Mouse (Mus musculus) CH12.LX (cell line): ENCODE results near the gene Rpl23. TPM values are rescaled to one million over a fixed set of nuclear protein-coding genes. Genes with fewer than 3 reads are reported as not detected.

Source experiments
- DNase-seq: peaks from one replicate; pipeline ENCODE4 v3.0.0-alpha.2; 2013; ENCODE audit errors: extremely low read depth
- H3K27ac ChIP-seq: 2 replicates; pipeline ENCODE4 v1.5.1; 2012; ENCODE audit warnings: low read depth, mild to moderate bottlenecking, control low read depth, moderate library complexity; ENCODE audit not compliant: insufficient read depth
- H3K27me3 ChIP-seq: replicated peaks from 2 replicates; pipeline ENCODE3; 2012; ENCODE audit warnings: inconsistent platforms
- H3K36me3 ChIP-seq, 2 experiments: replicated peaks in 1 of 2; 2 replicates each; pipeline versions ENCODE3 to v1.6.1; 2012; ENCODE audit warnings: inconsistent platforms in 1 of 2, low read length in 1 of 2, mild to moderate bottlenecking in 1 of 2, mixed read lengths in 1 of 2, moderate library complexity in 1 of 2; ENCODE audit not compliant: control insufficient read depth in 1 of 2, insufficient read depth in 1 of 2
- H3K4me1 ChIP-seq, 2 experiments: 2 replicates each; pipeline ENCODE4 v1.6.1; 2012; ENCODE audit warnings: inconsistent platforms in 1 of 2, moderate library complexity in 1 of 2; ENCODE audit not compliant: insufficient read depth in 2 of 2, control insufficient read depth in 1 of 2
- H3K4me2 ChIP-seq: 2 replicates; pipeline ENCODE4 v1.6.1; 2012; ENCODE audit warnings: low read depth, mild to moderate bottlenecking, control low read depth; ENCODE audit not compliant: poor library complexity, insufficient read depth, severe bottlenecking
- H3K4me3 ChIP-seq, 3 experiments: fragments of 150-350 bp in 1 of 3; sonication (generic) in 1 of 3; replicated peaks in 1 of 3; 2 replicates each; pipeline versions ENCODE3 to v1.5.1; 2011 to 2012; ENCODE audit warnings: low read depth in 2 of 3, low read length in 2 of 3, mild to moderate bottlenecking in 2 of 3, moderate library complexity in 2 of 3, control low read depth in 1 of 3, improper control_type of control experiment in 1 of 3, inconsistent platforms in 1 of 3, mixed read lengths in 1 of 3; ENCODE audit not compliant: poor library complexity in 1 of 3
- H3K79me2 ChIP-seq: replicated peaks from 2 replicates; pipeline ENCODE4 v1.6.1; 2012; ENCODE audit warnings: mild to moderate bottlenecking, moderate library complexity; ENCODE audit not compliant: control insufficient read depth, poor library complexity, insufficient read depth, severe bottlenecking; ENCODE audit errors: extremely low read depth
- H3K9ac ChIP-seq: 2 replicates; pipeline ENCODE4 v1.6.1; 2012; ENCODE audit warnings: low read depth, mild to moderate bottlenecking, control low read depth, moderate library complexity; ENCODE audit not compliant: insufficient read depth
- H3K9me3 ChIP-seq: replicated peaks from 2 replicates; pipeline ENCODE3; 2012; ENCODE audit warnings: low read length, inconsistent platforms, mixed read lengths
- CHD1 ChIP-seq: IDR thresholded peaks from 2 replicates; pipeline ENCODE4 v1.6.1; 2012; ENCODE audit warnings: low read depth, low read length, improper control_type of control experiment, inconsistent platforms
- CTCF ChIP-seq, 2 experiments: IDR thresholded peaks in 1 of 2; conservative IDR thresholded peaks in 1 of 2; 2 replicates each; pipeline ENCODE4 v1.5.1; 2011 to 2012; ENCODE audit warnings: low read depth in 2 of 2, low read length in 2 of 2, improper control_type of control experiment in 1 of 2, inconsistent platforms in 1 of 2, mild to moderate bottlenecking in 1 of 2, moderate library complexity in 1 of 2
- E2F4 ChIP-seq: IDR thresholded peaks from 2 replicates; pipeline ENCODE4 v1.6.1; 2011; ENCODE audit warnings: low read depth, low read length, improper control_type of control experiment; ENCODE audit not compliant: insufficient replicate concordance
- ELF1 ChIP-seq: IDR thresholded peaks from 2 replicates; pipeline ENCODE4 v1.6.1; 2014; ENCODE audit warnings: low read depth, mild to moderate bottlenecking, inconsistent platforms, low read length, improper control_type of control experiment
- ETS1 ChIP-seq: conservative IDR thresholded peaks from 2 replicates; pipeline ENCODE4 v1.6.1; 2012; ENCODE audit warnings: low read depth, mild to moderate bottlenecking, inconsistent platforms, low read length, improper control_type of control experiment, moderate library complexity
- GABPA ChIP-seq: IDR thresholded peaks from 2 replicates; pipeline ENCODE4 v1.6.1; 2012; ENCODE audit warnings: low read depth, low read length, improper control_type of control experiment, inconsistent platforms; ENCODE audit not compliant: insufficient replicate concordance
- HCFC1 ChIP-seq: IDR thresholded peaks from 2 replicates; pipeline ENCODE4 v1.6.1; 2012; ENCODE audit warnings: low read depth, mild to moderate bottlenecking, inconsistent platforms, low read length, improper control_type of control experiment
- IRF4 ChIP-seq: IDR thresholded peaks from 2 replicates; pipeline ENCODE4 v1.6.1; 2014; ENCODE audit warnings: low read depth, mild to moderate bottlenecking, inconsistent platforms, low read length, improper control_type of control experiment
- MAFK ChIP-seq: IDR thresholded peaks from 2 replicates; pipeline ENCODE4 v1.6.1; 2011; ENCODE audit warnings: low read length, improper control_type of control experiment; ENCODE audit not compliant: insufficient replicate concordance
- MEF2A ChIP-seq: IDR thresholded peaks from 2 replicates; pipeline ENCODE4 v1.6.1; 2014; ENCODE audit warnings: low read depth, mild to moderate bottlenecking, inconsistent platforms, low read length, improper control_type of control experiment, borderline replicate concordance
- MXI1 ChIP-seq: IDR thresholded peaks from 2 replicates; pipeline ENCODE4 v1.6.1; 2011; ENCODE audit warnings: mild to moderate bottlenecking, low read depth, low read length, improper control_type of control experiment
- NELFE ChIP-seq: IDR thresholded peaks from 2 replicates; pipeline ENCODE4 v1.6.1; 2011; ENCODE audit warnings: low read depth, low read length, improper control_type of control experiment
- PAX5 ChIP-seq: IDR thresholded peaks from 2 replicates; pipeline ENCODE4 v1.6.1; 2012; ENCODE audit warnings: low read length, inconsistent platforms, mixed read lengths
- POLR2A ChIP-seq: IDR thresholded peaks from 2 replicates; pipeline ENCODE4 v1.6.1; 2011; ENCODE audit warnings: low read depth, mild to moderate bottlenecking, improper control_type of control experiment, low read length
- POLR2AphosphoS2 ChIP-seq: IDR thresholded peaks from 2 replicates; pipeline ENCODE4 v1.6.1; 2011; ENCODE audit warnings: low read depth, low read length, improper control_type of control experiment
- RAD21 ChIP-seq: IDR thresholded peaks from 2 replicates; pipeline ENCODE4 v1.6.1; 2011; ENCODE audit warnings: low read depth, mild to moderate bottlenecking, low read length, improper control_type of control experiment, moderate library complexity
- RCOR1 ChIP-seq: conservative IDR thresholded peaks from 2 replicates; pipeline ENCODE4 v1.6.1; 2012; ENCODE audit warnings: low read depth, mild to moderate bottlenecking, inconsistent platforms, low read length, improper control_type of control experiment
- USF2 ChIP-seq: conservative IDR thresholded peaks from 2 replicates; pipeline ENCODE4 v1.6.1; 2011; ENCODE audit warnings: low read depth, low read length, improper control_type of control experiment
- ZC3H11A ChIP-seq: IDR thresholded peaks from 2 replicates; pipeline ENCODE4 v1.6.1; 2012; ENCODE audit warnings: low read depth, mild to moderate bottlenecking, inconsistent platforms, low read length, improper control_type of control experiment
- ZMIZ1 ChIP-seq: IDR thresholded peaks from 2 replicates; pipeline ENCODE4 v1.6.1; 2012; ENCODE audit warnings: low read depth, mild to moderate bottlenecking, inconsistent platforms, low read length, improper control_type of control experiment
- ZNF384 ChIP-seq: IDR thresholded peaks from 2 replicates; pipeline ENCODE4 v1.6.1; 2012; ENCODE audit warnings: low read depth, low read length, improper control_type of control experiment, inconsistent platforms
- dilution Hi-C: fragments of 300-500 bp; cut with MboI; formaldehyde crosslinking; loops from 2 replicates; pipeline ENCODE4 v1.14.3; 2020; ENCODE audit warnings: low sequenced_read_pairs; ENCODE audit not compliant: extremely low pct_unique_long_range_greater_than_20kb, extremely low pct_ligation_motif_present
- in situ Hi-C: fragments of 300-500 bp; cut with MboI; formaldehyde crosslinking; loops from 3 replicates; pipeline ENCODE4 v1.14.3; 2019; ENCODE audit warnings: low sequenced_read_pairs, low pct_ligation_motif_present, low pct_unique_long_range_greater_than_20kb, mixed read lengths
- polyA plus RNA-seq: library from polyadenylated mRNA; unstranded; fragments of >175 nt; gene quantifications from 2 replicates; pipeline ENCODE4 v1.2.1, GENCODE M21; 2012; ENCODE audit warnings: low read depth; ENCODE audit not compliant: insufficient read length
- total RNA-seq, 2 experiments: library from RNA; depleted of rRNA; stranded (reverse); fragments of 300-350 nt in 1 of 2; fragments of >200 nt in 1 of 2; gene quantifications; 2 replicates each; pipeline ENCODE4 v1.2.3; 2012 to 2014

Rpl23 gene
- total and polyA plus RNA-seq, 3 experiments = 1,387 to 2,073 (median 1,878) TPM

- dilution Hi-C loops (no loop called here), in situ Hi-C loops (no loop called here)
- H3K27ac ChIP-seq = no peak overlapping the region
- no peaks in the 10 kb centered on the region for H3K27me3 ChIP-seq
- H3K4me2 ChIP-seq = no peak overlapping the region
- peaks cover 18 to 37% of the 10 kb centered on the region in 2 experiments for H3K4me1 ChIP-seq
- no peaks in the 10 kb centered on the region for H3K9me3 ChIP-seq
- no peak overlapping the region for H3K4me3 ChIP-seq
- no peak for DNase-seq
- TF ChIP-seq ZC3H11A = no peak
- TF ChIP-seq POLR2AphosphoS2 = no peak
- TF ChIP-seq MEF2A = no peak
- no peak for TF ChIP-seq HCFC1
- TF ChIP-seq NELFE = no peak
- TF ChIP-seq GABPA = no peak
- no peak for TF ChIP-seq ZMIZ1
- no peak for TF ChIP-seq E2F4
- TF ChIP-seq CTCF (conservative IDR thresholded peaks at IDR 0.05 in 1 of 2, IDR thresholded peaks at IDR 0.05 in 1 of 2; ENCODE audit: low read depth in 2 of 2, low read length in 2 of 2) = no peak
- no peak for TF ChIP-seq POLR2A
- no peak for TF ChIP-seq ZNF384
- peaks cover 12 to 70% of the 10 kb centered on the region in 2 experiments for H3K36me3 ChIP-seq
- H3K79me2 ChIP-seq = no peaks in the 10 kb centered on the region
- no peak overlapping the region for H3K9ac ChIP-seq
Measured at GRCm38 (mm10) chr11:97824895-97825294, 42.7 kb upstream of the Rpl23 start.

GRCm38 (mm10) chr11:97824168-97824567 is 41.9 kb upstream of the Rpl23 start:
- dilution Hi-C loops = no loop called here
- peaks cover 12 to 70% of the 10 kb centered on the region in 2 experiments for H3K36me3 ChIP-seq
- H3K4me1 ChIP-seq = peaks cover 17 to 37% of the 10 kb centered on the region in 2 experiments

More at GRCm38 (mm10) chr11:97824168-97824567, 41.9 kb upstream of the Rpl23 start:
- no peaks in the 10 kb centered on the region for H3K79me2 ChIP-seq
- in situ Hi-C loops = no loop called here
- no peaks in the 10 kb centered on the region for H3K27me3 ChIP-seq
- no peak for DNase-seq
- no peak overlapping the region for H3K27ac ChIP-seq
- no peak overlapping the region for H3K9ac ChIP-seq
- TF ChIP-seq RCOR1 = no peak
- no peak for TF ChIP-seq E2F4
- no peak for TF ChIP-seq MXI1
- TF ChIP-seq ZMIZ1 = no peak
- TF ChIP-seq MAFK = no peak
- TF ChIP-seq RAD21 = no peak
- no peak for TF ChIP-seq ETS1
- TF ChIP-seq ELF1 = no peak
- no peak for TF ChIP-seq CHD1
- no peak for TF ChIP-seq IRF4
- TF ChIP-seq PAX5 = no peak
- no peak for TF ChIP-seq USF2
- no peak overlapping the region for H3K4me2 ChIP-seq
- H3K9me3 ChIP-seq = no peaks in the 10 kb centered on the region
- H3K4me3 ChIP-seq = no peak overlapping the region
